Mouse (Mus musculus) limb, embryonic 14.5 days (tissue): ENCODE data around the gene Gm10273. TPM values are rescaled to one million over a fixed set of nuclear protein-coding genes. Genes with fewer than 3 reads are reported as not detected.

Experiments used
- ATAC-seq: fragments of 200-750 bp; cut with Nextera tagmentation; 2 replicates; pipeline ENCODE4 v1.8.0; 2017; ENCODE audit warnings: low read depth, moderate number of reproducible peaks, moderate TSS enrichment; ENCODE audit not compliant: low FRiP score
- DNase-seq: peaks from one replicate; pipeline ENCODE4 v3.0.0-alpha.2; 2015; ENCODE audit warnings: low spot score
- H3K27ac ChIP-seq: fragments of 300-500 bp; sonication (generic); replicated peaks from 2 replicates; pipeline ENCODE4 v1.5.1; 2014; ENCODE audit warnings: low read depth, mild to moderate bottlenecking, low read length, moderate library complexity, mixed read lengths
- H3K27me3 ChIP-seq: fragments of 300-500 bp; sonication (generic); 2 replicates; pipeline ENCODE4 v1.6.1; 2014; ENCODE audit warnings: low read length, mixed read lengths; ENCODE audit not compliant: control insufficient read depth, insufficient read depth
- H3K36me3 ChIP-seq: fragments of 300-500 bp; sonication (generic); 2 replicates; pipeline ENCODE4 v1.6.1; 2014; ENCODE audit warnings: mild to moderate bottlenecking, low read length, moderate library complexity, mixed read lengths; ENCODE audit not compliant: control insufficient read depth, insufficient read depth
- H3K4me1 ChIP-seq: fragments of 300-500 bp; sonication (generic); 2 replicates; pipeline ENCODE4 v1.6.1; 2014; ENCODE audit warnings: antibody characterized with exemption, low read length, mixed read lengths; ENCODE audit not compliant: control insufficient read depth, insufficient read depth
- H3K4me2 ChIP-seq: fragments of 300-500 bp; sonication (generic); replicated peaks from 2 replicates; pipeline ENCODE4 v1.6.1; 2014; ENCODE audit warnings: low read depth, mild to moderate bottlenecking, low read length, moderate library complexity; ENCODE audit not compliant: severe bottlenecking
- H3K4me3 ChIP-seq: fragments of 300-500 bp; sonication (generic); replicated peaks from 2 replicates; pipeline ENCODE4 v1.5.1; 2014; ENCODE audit warnings: low read length
- H3K9ac ChIP-seq: fragments of 300-500 bp; sonication (generic); 2 replicates; pipeline ENCODE4 v1.6.1; 2014; ENCODE audit warnings: mild to moderate bottlenecking, low read depth, low read length, moderate library complexity; ENCODE audit not compliant: severe bottlenecking
- H3K9me3 ChIP-seq: fragments of 300-500 bp; sonication (generic); 2 replicates; pipeline ENCODE4 v1.6.1; 2016; ENCODE audit warnings: low read length; ENCODE audit not compliant: control insufficient read depth
- POLR2A ChIP-seq: fragments of 200-500 bp; IDR thresholded peaks from 2 replicates; pipeline ENCODE4 v1.8.0; 2012; ENCODE audit warnings: inconsistent platforms, mild to moderate bottlenecking, moderate library complexity, borderline replicate concordance; ENCODE audit not compliant: insufficient read depth, insufficient read length; ENCODE audit errors: extremely low read depth
- WGBS: fragments of 180-500 bp; shearing (Covaris S2); extraction: QIAGEN DNeasy Blood & Tissue Kit; methylation state at CpG from one replicate; pipeline ENCODE4 v1.1.7; 2014; 5-methylcytosine and 5-hydroxymethylcytosine counted together
- polyA plus RNA-seq, 2 experiments: library from polyadenylated mRNA; depleted of rRNA in 1 of 2; stranded (reverse) in 1 of 2; unstranded in 1 of 2; fragments of >200 nt; fragmentation: Nextera tagmentation in 1 of 2; extraction: Ambion mirVana in 1 of 2; gene quantifications; 2 replicates each; pipeline versions ENCODE4 v1.2.1 to v1.2.3; 2012 to 2014

Gene Gm10273
- polyA plus RNA-seq, 2 experiments: 6.5 to 8.2 TPM

- no peak overlapping the region for H3K27ac ChIP-seq
Measured at GRCm38 (mm10) chr10:59367206-59367605, 28.2 kb upstream of the Gm10273 start.

GRCm38 (mm10) chr10:59368729-59369128, 26.7 kb upstream of the Gm10273 start:
- ATAC-seq (no peak), DNase-seq (no peak)
- WGBS: 79% methylated on average over 8 of the region's 8 CpGs
- Histone ChIP-seq H3K27ac (no peak overlapping the region), H3K27me3 (no peaks in the 10 kb centered on the region), H3K9ac (no peak overlapping the region), H3K4me1 (no peaks in the 10 kb centered on the region), H3K4me3 (no peak overlapping the region), H3K36me3 (peaks cover 92% of the 10 kb centered on the region), H3K4me2 (no peak overlapping the region), H3K9me3 (no peaks in the 10 kb centered on the region)
- TF ChIP-seq POLR2A: no peak

More at GRCm38 (mm10) chr10:59367206-59367605, 28.2 kb upstream of the Gm10273 start:
- 73% methylated on average over 4 of the region's 4 CpGs for WGBS
- Histone ChIP-seq H3K4me1 (no peaks in the 10 kb centered on the region), H3K9ac (no peak overlapping the region), H3K36me3 (peaks cover 92% of the 10 kb centered on the region), H3K4me3 (no peak overlapping the region), H3K27me3 (no peaks in the 10 kb centered on the region), H3K4me2 (no peak overlapping the region), H3K9me3 (no peaks in the 10 kb centered on the region)
- no peak for DNase-seq
- ATAC-seq: no peak
- no peak for TF ChIP-seq POLR2A

GRCm38 (mm10) chr10:59369426-59369825, 26.0 kb upstream of the Gm10273 start:
- DNase-seq (no peak), ATAC-seq (no peak)
- H3K9ac ChIP-seq: no peak overlapping the region
- H3K36me3 ChIP-seq: peaks cover 92% of the 10 kb centered on the region
- H3K9me3 ChIP-seq: no peaks in the 10 kb centered on the region
- H3K4me1 ChIP-seq: no peaks in the 10 kb centered on the region
- H3K4me2 ChIP-seq: no peak overlapping the region
- H3K27ac ChIP-seq: no peak overlapping the region
- H3K4me3 ChIP-seq: no peak overlapping the region
- 91% methylated on average over 9 of the region's 9 CpGs for WGBS
- no peaks in the 10 kb centered on the region for H3K27me3 ChIP-seq
- no peak for TF ChIP-seq POLR2A

GRCm38 (mm10) chr10:59377906-59378305, 17.5 kb upstream of the Gm10273 start:
- 78% methylated on average over 10 of the region's 10 CpGs for WGBS
- TF ChIP-seq POLR2A: no peak
- Histone ChIP-seq H3K36me3 (peaks cover 19% of the 10 kb centered on the region), H3K27me3 (no peaks in the 10 kb centered on the region), H3K4me3 (no peak overlapping the region), H3K9me3 (no peaks in the 10 kb centered on the region), H3K27ac (no peak overlapping the region), H3K4me1 (no peaks in the 10 kb centered on the region), H3K9ac (no peak overlapping the region), H3K4me2 (no peak overlapping the region)
- no peak for DNase-seq
- no peak for ATAC-seq

- ATAC-seq (no peak), DNase-seq (no peak)
- no peak for TF ChIP-seq POLR2A
- H3K27ac ChIP-seq: no peak overlapping the region
- H3K9ac ChIP-seq: no peak overlapping the region
- no peak overlapping the region for H3K4me3 ChIP-seq
- no peaks in the 10 kb centered on the region for H3K9me3 ChIP-seq
- H3K4me1 ChIP-seq: no peaks in the 10 kb centered on the region
- 88% methylated on average over 4 of the region's 4 CpGs for WGBS
- no peaks in the 10 kb centered on the region for H3K27me3 ChIP-seq
- H3K36me3 ChIP-seq: peaks cover 11% of the 10 kb centered on the region; the same call in 1 of the 2 replicates
- no peak overlapping the region for H3K4me2 ChIP-seq
Measured at GRCm38 (mm10) chr10:59378728-59379127, 16.7 kb upstream of the Gm10273 start.

- DNase-seq (no peak), ATAC-seq (no peak)
- 42% methylated on average over 3 of the region's 3 CpGs for WGBS
- Histone ChIP-seq H3K27ac (no peak overlapping the region), H3K4me2 (no peak overlapping the region), H3K4me3 (no peak overlapping the region), H3K9ac (no peak overlapping the region), H3K9me3 (no peaks in the 10 kb centered on the region), H3K4me1 (no peaks in the 10 kb centered on the region), H3K27me3 (no peaks in the 10 kb centered on the region), H3K36me3 (no peaks in the 10 kb centered on the region)
- no peak for TF ChIP-seq POLR2A
Measured at GRCm38 (mm10) chr10:59379927-59380326, 15.5 kb upstream of the Gm10273 start.
